Mouse (Mus musculus) urinary bladder, postnatal 14 days (tissue): ENCODE measurements around the gene Tmem243.

ENCODE experiments used
- DNase-seq: peaks from one replicate; pipeline ENCODE4 v3.0.0; 2021; ENCODE audit warnings: low spot score

The Tmem243 gene

GRCm38 (mm10) chr5:9173295-9173694 lies 72.8 kb downstream of the Tmem243 start:
- DNase-seq: no peak

GRCm38 (mm10) chr5:9186467-9186866 lies 86.0 kb downstream of the Tmem243 start:
- no peak for DNase-seq
